Mouse (Mus musculus) cerebral cortex, adult 2 months (tissue): ENCODE measurements around the gene Galr3.

Source experiments
- WGBS: fragments of 180-500 bp; shearing (Covaris S2); methylation state at CpG from one replicate; pipeline ENCODE4 v1.1.7; 2018; 5-methylcytosine and 5-hydroxymethylcytosine counted together

Galr3 gene

GRCm38 (mm10) chr15:79052366-79052765 lies 10.7 kb downstream of the Galr3 start:
- WGBS = 95% methylated on average over 2 of the region's 2 CpGs

- 94% methylated on average over 7 of the region's 7 CpGs for WGBS
Measured at GRCm38 (mm10) chr15:79056601-79057000, 14.9 kb downstream of the Galr3 start.

- WGBS = 91% methylated on average over 6 of the region's 6 CpGs
Measured at GRCm38 (mm10) chr15:79057850-79058249, 16.2 kb downstream of the Galr3 start.

- WGBS = 78% methylated on average over 14 of the region's 14 CpGs
Measured at GRCm38 (mm10) chr15:79060887-79061565, 19.3 kb downstream of the Galr3 start.

GRCm38 (mm10) chr15:79062376-79063159 lies 20.9 kb downstream of the Galr3 start, which contains the start of gene Ankrd54:
Gene Ankrd54, minus strand, starts transcription at chr15:79062893.
- WGBS = under 1% methylated on average over 80 of the region's 80 CpGs

- 7% methylated on average over 14 of the region's 14 CpGs for whole genome bisulfite sequencing
Measured at GRCm38 (mm10) chr15:79063160-79063740, 21.6 kb downstream of the Galr3 start.

GRCm38 (mm10) chr15:79065086-79065770 lies 23.5 kb downstream of the Galr3 start:
- WGBS = 74% methylated on average over 8 of the region's 8 CpGs

- 42% methylated on average over 2 of the region's 2 CpGs for WGBS
Measured at GRCm38 (mm10) chr15:79066276-79066675, 24.6 kb downstream of the Galr3 start.

GRCm38 (mm10) chr15:79067631-79068030 lies 25.9 kb downstream of the Galr3 start:
- 85% methylated on average over 3 of the region's 3 CpGs for WGBS

GRCm38 (mm10) chr15:79068416-79068815 lies 26.7 kb downstream of the Galr3 start:
- 85% methylated on average over 3 of the region's 3 CpGs for WGBS

- 59% methylated on average over 5 of the region's 5 CpGs for WGBS
Measured at GRCm38 (mm10) chr15:79071117-79072039, 29.7 kb downstream of the Galr3 start.

GRCm38 (mm10) chr15:79074446-79074845 lies 32.8 kb downstream of the Galr3 start:
- WGBS = 38% methylated on average over 10 of the region's 10 CpGs

- WGBS = under 1% methylated on average over 49 of the region's 49 CpGs
Measured at GRCm38 (mm10) chr15:79074913-79075532, 33.3 kb downstream of the Galr3 start, which contains the start of gene Eif3l. Gene Eif3l, plus strand, starts transcription at chr15:79075179.

- WGBS = 33% methylated on average over 15 of the region's 15 CpGs
Measured at GRCm38 (mm10) chr15:79075658-79076365, 34.1 kb downstream of the Galr3 start.

- 97% methylated on average over 7 of the region's 7 CpGs for WGBS
Measured at GRCm38 (mm10) chr15:79079567-79079966, 37.9 kb downstream of the Galr3 start.

- WGBS = 62% methylated on average over 6 of the region's 6 CpGs
Measured at GRCm38 (mm10) chr15:79092284-79092683, 50.6 kb downstream of the Galr3 start.
